Mouse (Mus musculus): ENCODE measurements around the gene Stum. TPM values are rescaled to one million over a fixed set of nuclear protein-coding genes. Genes with fewer than 3 reads are reported as not detected.

Stum gene
- not detected for polyA plus RNA-seq (2017; shearing (Covaris generic))

DNA sequence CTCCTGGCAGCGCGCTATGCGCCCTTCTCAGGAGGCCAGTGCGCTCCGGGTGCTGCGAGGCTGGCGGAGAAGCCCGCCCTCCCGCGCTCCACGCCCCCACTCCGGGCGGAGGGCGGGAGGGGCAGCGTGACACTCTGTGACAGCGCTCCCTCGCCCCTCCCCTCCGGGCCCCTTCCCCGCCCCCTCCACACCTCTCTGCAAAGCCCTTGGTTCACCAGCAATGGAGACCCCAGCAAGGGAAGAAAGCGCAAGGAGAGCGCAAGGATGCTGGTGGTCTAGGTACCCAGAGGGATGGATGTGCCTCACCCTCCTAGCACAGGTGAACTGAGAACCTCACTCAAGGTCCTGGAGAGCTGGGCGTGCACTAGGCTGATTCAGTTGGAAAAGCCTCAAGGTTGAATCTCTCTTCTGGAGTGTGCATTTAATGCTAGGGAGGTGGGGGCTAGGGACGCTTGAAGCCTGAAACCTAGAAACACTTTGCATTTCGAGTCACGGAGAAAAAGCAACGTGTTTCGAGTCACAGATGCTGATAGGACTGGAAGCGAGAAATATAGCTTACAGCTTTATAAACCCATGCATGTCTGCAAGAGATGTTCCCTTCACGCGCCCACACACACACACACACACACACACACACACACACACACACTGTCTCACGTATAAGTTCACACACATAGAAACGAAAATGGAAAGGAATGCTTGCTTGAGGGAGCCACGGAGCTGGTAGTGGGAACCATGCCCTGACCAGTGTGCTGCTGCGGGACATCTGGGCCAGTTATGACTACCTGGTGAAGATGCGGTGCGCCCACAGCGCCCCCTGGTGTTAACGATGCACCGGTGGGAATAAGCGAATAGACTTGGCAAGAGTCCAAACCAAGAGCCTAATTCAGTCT, at the start of gene Stum:
TSS of gene Stum (minus strand) at position 106 of the 893 bp plus-strand sequence.

Other genes with a start within 250 kb of the Stum start
- 100 to 1,000 TPM; 104 to 155 TPM for gene Psen2, start 220.1 kb downstream of the Stum start, polyA plus RNA-seq (2017; shearing (Covaris generic))
- 10 to 100 TPM; 73.2 to 81.0 TPM for gene Itpkb, start 153.0 kb downstream of the Stum start, polyA plus RNA-seq (2017; shearing (Covaris generic))
- 10 to 100 TPM; 63.9 to 68.8 TPM for gene Parp1, start 85.4 kb upstream of the Stum start, polyA plus RNA-seq (2017; shearing (Covaris generic))
- gene Lin9, start 157.6 kb upstream of the Stum start, polyA plus RNA-seq (2017; shearing (Covaris generic)), result 10 to 100 TPM; 17.3 to 19.4 TPM
- 1 to 10 TPM in 1 of 2 experiments, under 1 TPM in 1; 0.22 to 1.1 TPM for gene Mixl1, start 213.5 kb upstream of the Stum start, polyA plus RNA-seq (2017; shearing (Covaris generic))
- 10 to 100 TPM; 44.8 to 64.3 TPM for gene Acbd3, start 242.5 kb upstream of the Stum start, polyA plus RNA-seq (2017; shearing (Covaris generic))

Data from inflammation-experienced regulatory T-cells (primary cell).